Mouse (Mus musculus) gastrocnemius, adult 8-10 months (tissue): ENCODE measurements around the gene Rab7b. TPM values are rescaled to one million over a fixed set of nuclear protein-coding genes. Genes with fewer than 3 reads are reported as not detected.

Experiments
- DNase-seq, 2 experiments: peaks; one replicate each; pipeline ENCODE4 v3.0.0; 2022; ENCODE audit warnings: low spot score in 2 of 2
- total RNA-seq, 4 experiments: library from RNA; stranded (reverse); gene quantifications; 2 replicates each; pipeline ENCODE4 v1.2.4; 2022

The Rab7b gene
- total RNA-seq, 4 experiments from 2014 or later, result 1.7 to 2.7 (median 2.1) TPM

GRCm38 (mm10) chr1:131695308-131695707 lies 6.8 kb downstream of the Rab7b start:
- no peak for DNase-seq

- DNase-seq, result no peak
Observed at GRCm38 (mm10) chr1:131696325-131696724, 7.8 kb downstream of the Rab7b start.

- DNase-seq, result no peak
Observed at GRCm38 (mm10) chr1:131698770-131699169, 10.3 kb downstream of the Rab7b start.

GRCm38 (mm10) chr1:131699642-131700041 lies 11.1 kb downstream of the Rab7b start:
- no peak for DNase-seq

- no peak for DNase-seq
Observed at GRCm38 (mm10) chr1:131700447-131700846, 12.0 kb downstream of the Rab7b start.

GRCm38 (mm10) chr1:131701391-131701790 lies 12.9 kb downstream of the Rab7b start:
- no peak for DNase-seq

GRCm38 (mm10) chr1:131702094-131702766 lies 13.7 kb downstream of the Rab7b start:
- DNase-seq, result no peak

GRCm38 (mm10) chr1:131703482-131703881 lies 15.0 kb downstream of the Rab7b start:
- no peak for DNase-seq

GRCm38 (mm10) chr1:131708338-131708737 lies 19.8 kb downstream of the Rab7b start:
- DNase-seq, result peak in 1 of 2 experiments; percentile 31

- DNase-seq, result no peak
Observed at GRCm38 (mm10) chr1:131711518-131711917, 23.0 kb downstream of the Rab7b start.

GRCm38 (mm10) chr1:131712386-131712785 lies 23.9 kb downstream of the Rab7b start:
- peak; percentile 51 to 63 for DNase-seq

- no peak for DNase-seq
Observed at GRCm38 (mm10) chr1:131714388-131715337, 26.2 kb downstream of the Rab7b start.

GRCm38 (mm10) chr1:131718952-131719694 lies 30.6 kb downstream of the Rab7b start:
- no peak for DNase-seq

GRCm38 (mm10) chr1:131721989-131722388 lies 33.5 kb downstream of the Rab7b start:
- DNase-seq, result no peak

GRCm38 (mm10) chr1:131723549-131723948 lies 35.1 kb downstream of the Rab7b start:
- DNase-seq, result no peak

- no peak for DNase-seq
Observed at GRCm38 (mm10) chr1:131726586-131726985, 38.1 kb downstream of the Rab7b start.

GRCm38 (mm10) chr1:131730639-131731437 lies 42.3 kb downstream of the Rab7b start:
- DNase-seq, result no peak

- no peak for DNase-seq
Observed at GRCm38 (mm10) chr1:131733474-131734180, 45.1 kb downstream of the Rab7b start.

- DNase-seq, result no peak
Observed at GRCm38 (mm10) chr1:131734657-131735273, 46.3 kb downstream of the Rab7b start.

GRCm38 (mm10) chr1:131736494-131736893 lies 48.0 kb downstream of the Rab7b start:
- no peak for DNase-seq
